Mouse (Mus musculus): ENCODE measurements around the gene Cln5. TPM values are rescaled to one million over a fixed set of nuclear protein-coding genes. Genes with fewer than 3 reads are reported as not detected.

Cln5 gene
- polyA plus RNA-seq, 1 experiment from 2014 or later, result 18.0 TPM

DNA sequence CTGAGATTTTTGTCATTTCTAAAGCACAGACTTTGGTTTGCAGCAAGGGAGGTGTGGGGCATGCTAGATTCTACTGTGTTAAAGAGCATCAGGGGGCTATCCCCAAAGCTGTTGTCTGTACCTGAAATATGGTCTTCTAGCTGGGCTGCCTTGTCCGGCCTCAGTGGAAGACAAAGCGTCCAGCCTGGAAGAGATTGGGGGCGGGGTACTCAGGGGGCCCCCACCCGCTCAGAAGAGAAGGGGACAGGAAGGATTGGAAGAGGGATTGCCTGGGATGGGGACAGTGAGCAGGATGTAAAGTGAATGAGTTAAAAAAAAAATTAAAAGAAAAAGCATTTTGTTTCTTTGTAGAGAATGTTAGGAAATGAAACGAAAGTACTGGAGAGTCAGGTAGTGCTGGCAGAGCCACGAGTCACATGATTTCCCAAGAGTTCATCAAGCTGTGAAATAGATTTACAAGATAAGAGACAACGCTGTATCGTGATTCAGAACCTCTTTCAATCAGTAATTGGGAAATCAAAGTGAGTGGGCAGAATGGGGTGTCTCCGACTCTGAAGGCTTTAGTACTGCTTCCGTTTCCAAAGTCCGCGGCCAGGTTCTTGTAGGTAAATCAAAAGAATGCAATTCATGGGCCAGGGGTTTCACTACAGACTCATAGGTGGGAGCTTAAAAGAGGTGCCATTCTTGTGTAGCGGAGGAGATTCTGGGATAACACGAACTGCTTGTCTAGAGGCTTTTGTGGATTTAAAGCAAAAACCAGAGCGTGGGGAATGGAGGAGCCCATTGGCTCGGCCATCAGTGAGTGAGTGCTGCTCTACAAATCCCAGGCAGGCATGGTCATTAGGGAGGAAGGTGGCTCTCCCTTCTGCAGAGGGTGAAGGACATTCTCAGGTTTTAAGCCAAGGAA, 8.2 kb downstream of the Cln5 start:
- Histone ChIP-seq H3K4me3 (replicated peaks) (no peak overlapping the region), H3K4me2 (no peak overlapping the region), H3K27ac (replicated peaks) (no peak overlapping the region), H3K4me1 (replicated peaks) (peaks cover 11% of the 10 kb centered on the region), H3K36me3 (replicated peaks) (peaks cover 73% of the 10 kb centered on the region), H3K9me3 (replicated peaks) (no peaks in the 10 kb centered on the region), H3K9ac (no peak overlapping the region), H3K27me3 (no peaks in the 10 kb centered on the region)
- ATAC-seq (ENCODE audit: insufficient read depth), result no peak
- WGBS (ENCODE audit: insufficient replicate concordance), result 77% methylated on average over 16 of the region's 16 CpGs

DNA sequence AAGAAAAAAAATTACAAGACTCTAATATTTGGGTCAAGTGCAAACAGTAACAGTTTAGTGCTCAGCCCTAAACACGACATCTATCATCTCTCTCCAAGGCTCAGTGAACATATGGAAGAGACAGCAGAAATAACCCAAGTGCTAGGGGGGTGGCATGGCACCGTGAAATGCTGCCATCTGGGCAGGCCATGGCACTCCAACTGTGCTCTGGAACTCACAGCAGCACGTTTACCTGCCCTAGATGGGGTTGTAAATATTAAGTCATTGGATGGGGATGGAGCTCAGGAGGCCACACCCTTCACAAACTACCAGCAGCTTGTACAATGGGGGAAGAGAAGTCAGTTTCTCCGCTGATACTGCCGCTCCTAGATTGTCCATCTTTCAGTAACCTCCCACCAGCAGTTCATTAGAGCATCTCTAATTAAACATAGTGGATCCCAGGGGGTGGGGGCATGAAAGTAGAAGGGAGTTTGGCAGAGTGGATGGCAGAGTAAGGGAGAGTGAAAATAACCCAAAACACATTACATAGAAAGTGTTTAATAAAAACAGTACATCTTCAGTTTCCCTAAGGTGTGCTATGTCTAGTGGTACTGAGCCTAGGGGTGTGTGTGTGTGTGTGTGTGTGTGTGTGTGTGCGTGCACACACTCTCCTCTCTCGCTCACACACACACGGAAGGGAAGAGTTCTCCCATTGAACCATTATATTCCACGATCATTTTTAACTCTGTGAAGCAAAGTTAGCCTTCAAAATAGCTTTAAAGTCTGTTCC, 9.4 kb downstream of the Cln5 start:
- H3K4me2 ChIP-seq, result no peak overlapping the region
- no peak overlapping the region for H3K4me3 ChIP-seq (replicated peaks)
- no peaks in the 10 kb centered on the region for H3K9me3 ChIP-seq (replicated peaks)
- H3K27me3 ChIP-seq, result no peaks in the 10 kb centered on the region
- H3K9ac ChIP-seq, result no peak overlapping the region
- peaks cover 70% of the 10 kb centered on the region for H3K36me3 ChIP-seq (replicated peaks)
- H3K27ac ChIP-seq (replicated peaks), result no peak overlapping the region
- H3K4me1 ChIP-seq (replicated peaks), result peaks cover 12% of the 10 kb centered on the region
- 0 out of 2 replicates have a peak, but pooled peaks have one; percentile 20 for ATAC-seq (ENCODE audit: insufficient read depth)
- WGBS (ENCODE audit: insufficient replicate concordance), result 82% methylated on average over 9 of the region's 9 CpGs

DNA sequence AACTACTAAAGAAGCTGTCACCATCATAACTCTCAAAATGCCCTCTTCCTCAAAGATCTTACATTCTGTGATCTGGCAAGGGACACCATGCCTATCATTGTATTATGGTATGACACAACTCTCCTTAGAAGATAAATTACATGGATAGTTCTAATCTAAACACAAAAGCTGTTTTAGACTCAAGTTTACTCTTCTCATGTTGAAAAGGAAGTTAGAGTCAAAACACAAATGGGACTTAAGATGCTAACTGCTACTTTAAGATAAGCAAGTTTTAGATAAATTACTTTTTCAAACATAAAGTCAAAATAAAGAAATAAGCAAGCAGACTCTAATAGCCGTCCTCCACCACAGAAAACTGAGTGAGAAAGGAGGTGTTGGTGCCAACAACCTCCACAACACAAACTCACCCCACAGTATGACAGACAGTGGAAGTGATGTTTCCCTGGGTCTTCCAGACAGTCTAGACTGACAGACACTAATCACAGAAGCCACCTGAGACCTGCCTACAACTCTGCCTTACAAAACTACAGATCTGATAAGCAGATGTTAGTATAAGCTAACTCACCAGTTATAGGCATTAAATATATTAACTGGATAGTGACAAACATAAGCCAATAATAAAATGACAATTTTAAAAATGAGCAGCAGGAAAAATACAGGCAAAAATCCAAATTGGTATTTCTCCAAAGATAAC, 16.0 kb downstream of the Cln5 start:
- no peak overlapping the region for H3K9ac ChIP-seq
- H3K9me3 ChIP-seq (replicated peaks), result no peaks in the 10 kb centered on the region
- WGBS (ENCODE audit: insufficient replicate concordance), result 51% methylated on average over 1 of the region's 1 CpGs
- H3K4me1 ChIP-seq (replicated peaks), result peaks cover 46% of the 10 kb centered on the region
- H3K36me3 ChIP-seq (replicated peaks), result peaks cover 70% of the 10 kb centered on the region
- ATAC-seq (ENCODE audit: insufficient read depth), result peak; percentile 45
- peak overlapping the region; percentile 97 for H3K27ac ChIP-seq (replicated peaks)
- no peak overlapping the region for H3K4me3 ChIP-seq (replicated peaks)
- H3K27me3 ChIP-seq, result no peaks in the 10 kb centered on the region
- peak overlapping the region; percentile 59 for H3K4me2 ChIP-seq

GRCm38 (mm10) chr14:103086671-103087324, 16.8 kb downstream of the Cln5 start:
- H3K9me3 ChIP-seq (replicated peaks), result no peaks in the 10 kb centered on the region
- peaks cover 46% of the 10 kb centered on the region for H3K4me1 ChIP-seq (replicated peaks)
- 23% methylated on average over 4 of the region's 4 CpGs for WGBS (ENCODE audit: insufficient replicate concordance)
- H3K27me3 ChIP-seq, result no peaks in the 10 kb centered on the region
- H3K4me2 ChIP-seq, result peak overlapping the region; percentile 59
- peak overlapping the region; percentile 97 for H3K27ac ChIP-seq (replicated peaks)
- peak; percentile 96 for ATAC-seq (ENCODE audit: insufficient read depth)
- H3K36me3 ChIP-seq (replicated peaks), result peaks cover 75% of the 10 kb centered on the region
- peak overlapping the region; percentile 34 for H3K4me3 ChIP-seq (replicated peaks)
- 0 out of 2 replicates have a peak overlapping the region, but pooled peaks have one; percentile 25 for H3K9ac ChIP-seq

GRCm38 (mm10) chr14:103087846-103088245, 17.8 kb downstream of the Cln5 start:
- 79% methylated on average over 5 of the region's 5 CpGs for WGBS (ENCODE audit: insufficient replicate concordance)
- H3K27me3 ChIP-seq, result no peaks in the 10 kb centered on the region
- no peaks in the 10 kb centered on the region for H3K9me3 ChIP-seq (replicated peaks)
- no peak overlapping the region for H3K4me2 ChIP-seq
- no peak for ATAC-seq (ENCODE audit: insufficient read depth)
- H3K4me3 ChIP-seq (replicated peaks), result no peak overlapping the region
- peaks cover 46% of the 10 kb centered on the region for H3K4me1 ChIP-seq (replicated peaks)
- H3K27ac ChIP-seq (replicated peaks), result peak overlapping the region; percentile 97
- H3K36me3 ChIP-seq (replicated peaks), result peaks cover 77% of the 10 kb centered on the region
- no peak overlapping the region for H3K9ac ChIP-seq

DNA sequence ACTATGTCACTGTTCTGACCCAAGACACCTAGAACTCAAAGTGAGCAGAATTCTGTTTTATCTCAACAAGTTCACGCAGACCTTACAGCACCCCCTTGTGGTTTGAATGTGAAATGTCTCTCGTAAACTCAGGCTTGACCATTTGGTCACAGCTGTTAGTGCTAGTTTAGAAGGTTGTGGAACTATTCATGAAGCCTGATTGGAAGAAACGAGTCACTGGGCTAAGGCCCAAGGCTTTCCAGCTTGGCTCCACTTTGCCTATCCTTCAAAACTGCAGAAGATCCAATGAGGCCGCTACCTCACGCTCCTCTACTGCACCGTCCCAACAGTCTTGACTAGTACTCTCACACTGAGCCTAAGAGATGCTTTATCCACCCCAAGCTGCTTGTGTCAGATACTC, 18.6 kb downstream of the Cln5 start:
- H3K4me2 ChIP-seq, result no peak overlapping the region
- ATAC-seq (ENCODE audit: insufficient read depth), result no peak
- H3K4me3 ChIP-seq (replicated peaks), result no peak overlapping the region
- no peak overlapping the region for H3K27ac ChIP-seq (replicated peaks)
- H3K4me1 ChIP-seq (replicated peaks), result peaks cover 50% of the 10 kb centered on the region
- peaks cover 79% of the 10 kb centered on the region for H3K36me3 ChIP-seq (replicated peaks)
- H3K9ac ChIP-seq, result no peak overlapping the region
- 61% methylated on average over 6 of the region's 6 CpGs for WGBS (ENCODE audit: insufficient replicate concordance)
- no peaks in the 10 kb centered on the region for H3K27me3 ChIP-seq
- no peaks in the 10 kb centered on the region for H3K9me3 ChIP-seq (replicated peaks)

GRCm38 (mm10) chr14:103093236-103093635, 23.2 kb downstream of the Cln5 start:
- peaks cover 69% of the 10 kb centered on the region for H3K36me3 ChIP-seq (replicated peaks)
- H3K27ac ChIP-seq (replicated peaks), result no peak overlapping the region
- H3K4me1 ChIP-seq (replicated peaks), result peaks cover 40% of the 10 kb centered on the region
- H3K4me3 ChIP-seq (replicated peaks), result no peak overlapping the region
- H3K4me2 ChIP-seq, result no peak overlapping the region
- H3K27me3 ChIP-seq, result no peaks in the 10 kb centered on the region
- no peak overlapping the region for H3K9ac ChIP-seq
- ATAC-seq (ENCODE audit: insufficient read depth), result no peak
- H3K9me3 ChIP-seq (replicated peaks), result no peaks in the 10 kb centered on the region
- WGBS (ENCODE audit: insufficient replicate concordance), result 84% methylated on average over 3 of the region's 3 CpGs

DNA sequence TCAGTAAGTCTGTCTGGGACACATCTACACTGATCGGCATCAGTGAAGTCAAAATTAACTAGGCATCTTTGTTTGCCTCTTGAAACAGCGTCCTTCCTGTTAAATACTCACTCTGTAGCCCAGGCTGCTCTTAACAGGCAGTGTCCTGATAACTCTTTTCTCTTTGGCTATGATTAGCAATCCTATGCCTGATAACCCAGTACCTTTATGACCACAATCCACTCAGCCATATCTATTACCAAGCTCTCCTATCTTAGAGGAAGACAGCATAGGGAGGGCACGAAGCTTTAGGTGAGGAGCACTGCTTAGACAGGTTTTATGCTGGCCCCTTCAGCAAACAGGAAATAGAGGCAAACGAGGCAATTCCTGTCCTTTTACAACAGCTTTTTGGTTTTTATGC, 23.7 kb downstream of the Cln5 start:
- Histone ChIP-seq H3K4me2 (no peak overlapping the region), H3K4me1 (replicated peaks) (peaks cover 37% of the 10 kb centered on the region), H3K27me3 (no peaks in the 10 kb centered on the region), H3K36me3 (replicated peaks) (peaks cover 67% of the 10 kb centered on the region), H3K4me3 (replicated peaks) (no peak overlapping the region), H3K9ac (no peak overlapping the region), H3K9me3 (replicated peaks) (no peaks in the 10 kb centered on the region), H3K27ac (replicated peaks) (no peak overlapping the region)
- 29% methylated on average over 4 of the region's 4 CpGs for WGBS (ENCODE audit: insufficient replicate concordance)
- ATAC-seq (ENCODE audit: insufficient read depth), result no peak

DNA sequence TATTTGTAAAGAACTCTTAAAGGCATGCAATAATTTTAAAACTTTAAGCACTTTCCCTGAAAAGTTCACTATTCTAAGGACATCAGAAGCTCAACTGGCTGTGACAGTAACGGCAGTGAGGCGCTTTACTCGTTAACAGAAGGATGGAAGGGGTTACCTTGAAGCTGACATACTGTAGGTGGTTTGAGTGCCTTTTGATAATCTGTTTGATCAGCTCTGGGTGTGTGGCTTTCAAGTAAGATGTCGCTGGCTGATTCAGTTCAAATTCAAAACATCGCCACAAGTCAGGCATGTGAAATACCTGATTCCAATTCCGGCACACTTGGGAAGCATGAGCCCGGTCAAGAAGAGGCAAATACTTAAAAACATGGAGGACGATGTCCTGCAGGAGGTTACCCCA, 25.0 kb downstream of the Cln5 start:
- Histone ChIP-seq H3K9ac (no peak overlapping the region), H3K4me3 (replicated peaks) (no peak overlapping the region), H3K9me3 (replicated peaks) (no peaks in the 10 kb centered on the region), H3K27ac (replicated peaks) (no peak overlapping the region), H3K4me2 (no peak overlapping the region), H3K27me3 (no peaks in the 10 kb centered on the region), H3K4me1 (replicated peaks) (peaks cover 33% of the 10 kb centered on the region), H3K36me3 (replicated peaks) (peaks cover 57% of the 10 kb centered on the region)
- 87% methylated on average over 8 of the region's 8 CpGs for WGBS (ENCODE audit: insufficient replicate concordance)
- no peak for ATAC-seq (ENCODE audit: insufficient read depth)

DNA sequence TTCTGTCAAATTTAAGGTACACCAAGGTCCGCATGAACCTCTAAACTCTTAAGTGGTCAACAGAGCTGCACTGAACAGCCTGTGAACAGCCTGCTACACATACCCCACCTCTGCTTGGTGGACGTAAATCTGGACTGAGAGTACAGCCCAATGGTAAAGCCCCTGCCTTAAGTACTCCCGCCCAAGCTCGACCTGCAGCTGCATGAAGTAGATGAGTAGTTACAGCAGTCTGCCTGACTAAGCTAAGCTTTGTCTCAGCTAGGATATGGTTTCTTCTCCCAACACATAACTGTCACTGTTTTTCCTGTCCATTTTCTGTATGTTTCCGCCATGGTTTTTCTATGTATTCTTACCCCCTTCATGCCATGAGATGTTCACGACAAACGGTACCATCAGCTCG, 25.8 kb downstream of the Cln5 start:
- ATAC-seq (ENCODE audit: insufficient read depth), result no peak
- whole genome bisulfite sequencing (ENCODE audit: insufficient replicate concordance), result 86% methylated on average over 8 of the region's 8 CpGs
- H3K36me3 ChIP-seq (replicated peaks), result peaks cover 54% of the 10 kb centered on the region

More for the DNA sequence above, 25.8 kb downstream of the Cln5 start:
- no peaks in the 10 kb centered on the region for H3K9me3 ChIP-seq (replicated peaks)
- no peak overlapping the region for H3K4me3 ChIP-seq (replicated peaks)
- no peak overlapping the region for H3K9ac ChIP-seq
- peaks cover 33% of the 10 kb centered on the region for H3K4me1 ChIP-seq (replicated peaks)
- no peak overlapping the region for H3K4me2 ChIP-seq
- H3K27me3 ChIP-seq, result no peaks in the 10 kb centered on the region
- H3K27ac ChIP-seq (replicated peaks), result no peak overlapping the region

Data from liver, embryonic 15.5 days (tissue).